Mouse (Mus musculus) lung, postnatal 25 days (tissue): ENCODE results near the gene Dgka.
"Not testable (repeated sequence)": the region's sequence is repeated elsewhere in the genome, so short reads cannot be mapped to it uniquely, and the experiment has no call there.

ENCODE experiments used
- DNase-seq: peaks from one replicate; pipeline ENCODE4 v3.0.0; 2022; ENCODE audit warnings: low spot score

Dgka gene

GRCm38 (mm10) chr10:128731992-128732391 lies 12.7 kb downstream of the Dgka start:
- DNase-seq: no peak

- DNase-seq: peak; percentile 73
These were observed 13.6 kb downstream of the Dgka start for GRCm38 (mm10) chr10:128731002-128731433.

- no peak for DNase-seq
These were observed 16.6 kb downstream of the Dgka start for GRCm38 (mm10) chr10:128728059-128728458.

- DNase-seq: not testable (repeated sequence)
These were observed 19.2 kb downstream of the Dgka start for GRCm38 (mm10) chr10:128725466-128725865.

GRCm38 (mm10) chr10:128715559-128716537 lies 28.8 kb downstream of the Dgka start:
- DNase-seq: peak; percentile 47

- not testable (repeated sequence) for DNase-seq
These were observed 33.3 kb downstream of the Dgka start for GRCm38 (mm10) chr10:128711318-128711717.

GRCm38 (mm10) chr10:128705317-128705693 lies 39.4 kb downstream of the Dgka start:
- DNase-seq: no peak

GRCm38 (mm10) chr10:128704491-128705316 lies 40.0 kb downstream of the Dgka start, which contains the start of gene Cdk2:
Gene Cdk2 (minus strand): TSS chr10:128705031.
- peak; percentile 94 for DNase-seq

GRCm38 (mm10) chr10:128703895-128704294 lies 40.8 kb downstream of the Dgka start, which contains the start of gene Pmel:
Gene Pmel (plus strand): TSS chr10:128704195.
- DNase-seq: no peak

- DNase-seq: no peak
These were observed 42.2 kb downstream of the Dgka start for GRCm38 (mm10) chr10:128702328-128703007.

- no peak for DNase-seq
These were observed 43.9 kb downstream of the Dgka start for GRCm38 (mm10) chr10:128700712-128701111.

GRCm38 (mm10) chr10:128699611-128700010 lies 45.0 kb downstream of the Dgka start:
- DNase-seq: no peak

GRCm38 (mm10) chr10:128699006-128699405 lies 45.6 kb downstream of the Dgka start:
- no peak for DNase-seq

- DNase-seq: no peak
These were observed 47.5 kb downstream of the Dgka start for GRCm38 (mm10) chr10:128697072-128697725.

GRCm38 (mm10) chr10:128695992-128696807 lies 48.5 kb downstream of the Dgka start, which contains the start of gene Rab5b:
Gene Rab5b (minus strand): TSS chr10:128696264.
- DNase-seq: peak; percentile 99

GRCm38 (mm10) chr10:128695411-128695991 lies 49.2 kb downstream of the Dgka start:
- DNase-seq: no peak

- peak; percentile 61 for DNase-seq
These were observed 70.1 kb downstream of the Dgka start for GRCm38 (mm10) chr10:128674469-128675008.

- peak; percentile 81 for DNase-seq
These were observed 70.7 kb downstream of the Dgka start, which contains the start of gene Suox for GRCm38 (mm10) chr10:128673763-128674468. Gene Suox (minus strand): TSS chr10:128674073.

- DNase-seq: no peak
These were observed 73.5 kb downstream of the Dgka start for GRCm38 (mm10) chr10:128671148-128671547.
